In the genomic region with DNA sequence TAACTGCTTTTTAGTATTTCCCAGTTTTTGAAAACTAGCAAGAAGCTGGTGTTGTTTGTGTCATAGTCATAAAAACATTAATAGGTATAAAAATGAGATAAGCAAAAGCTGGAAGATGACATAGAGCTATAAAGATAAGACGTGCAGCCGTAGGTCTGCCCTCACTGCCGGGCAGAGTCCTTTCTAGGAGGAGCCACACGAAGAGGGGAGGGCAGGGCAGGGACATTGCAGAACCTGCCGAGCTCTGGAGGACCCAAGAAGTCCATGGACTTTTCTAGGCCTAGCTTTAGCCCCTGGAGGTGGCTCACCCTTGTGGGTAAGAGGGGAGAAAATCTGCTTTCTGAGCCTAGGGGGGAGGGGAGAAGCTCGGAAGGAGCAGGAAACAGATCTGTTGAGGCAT, we compare ENCODE assay signal across 29 mouse cellular contexts. TPM values are rescaled to one million over a fixed set of nuclear protein-coding genes. Genes with fewer than 3 reads are reported as not detected.
DNase-seq lines count a peak whose midpoint lies in the region; ATAC-seq and TF ChIP-seq lines count a peak whose summit lies in the region.
"Had no signal": no experiment of that assay in that cellular context is flagged by ENCODE, and none has a peak within 500 bp of the region (broad histone marks: within the 10 kb centered on the region; RNA-seq: fewer than 3 reads in every experiment).

A gene (plus strand): TSS at position 208 of the 400 bp plus-strand sequence.

- H3K4me2 ChIP-seq in stomach, embryonic 15.5 days: no peak within 1 kb of the TSS
- no peak within 1 kb of the TSS for H3K4me2 ChIP-seq in stomach, postnatal 0 days (replicated peaks; ENCODE audit: low read depth)
- H3K4me2 ChIP-seq in intestine, embryonic 15.5 days (replicated peaks): no peak within 1 kb of the TSS; the same call in 1 of the 2 replicates
- peak within 1 kb of the TSS; percentile 48 for H3K4me2 ChIP-seq in intestine, postnatal 0 days (replicated peaks; ENCODE audit: low read depth)
- no peak within 1 kb of the TSS for H3K4me2 ChIP-seq in forebrain, embryonic 16.5 days (ENCODE audit: low read length)
- H3K4me2 ChIP-seq in hindbrain, embryonic 16.5 days (ENCODE audit: low read length): no peak within 1 kb of the TSS
- H3K4me2 ChIP-seq: embryonic facial prominence, embryonic 13.5 days; embryonic facial prominence, embryonic 15.5 days; forebrain, embryonic 12.5 days had no signal

- H3K27ac ChIP-seq in stomach, embryonic 15.5 days: no peak within 1 kb of the TSS
- H3K27ac ChIP-seq in stomach, postnatal 0 days (replicated peaks): no peak within 1 kb of the TSS
- no peak within 1 kb of the TSS for H3K27ac ChIP-seq in intestine, embryonic 15.5 days
- H3K27ac ChIP-seq in intestine, postnatal 0 days (ENCODE audit: low read depth, low read length): peak within 1 kb of the TSS; percentile 60
- H3K27ac ChIP-seq in small intestine, adult 2 months (ENCODE audit: insufficient read depth, low read depth, low read length): peak within 1 kb of the TSS; percentile 92
- H3K27ac ChIP-seq in forebrain, embryonic 16.5 days (ENCODE audit: low read length): no peak within 1 kb of the TSS
- no peak within 1 kb of the TSS for H3K27ac ChIP-seq in hindbrain, embryonic 16.5 days (ENCODE audit: low read depth, low read length)
- H3K27ac ChIP-seq: embryonic facial prominence, embryonic 13.5 days; embryonic facial prominence, embryonic 15.5 days; forebrain, embryonic 10.5 days; forebrain, embryonic 12.5 days had no signal

- no peaks in the 10 kb centered on the region for H3K4me1 ChIP-seq in stomach, embryonic 15.5 days
- no peaks in the 10 kb centered on the region for H3K4me1 ChIP-seq in stomach, postnatal 0 days (replicated peaks; ENCODE audit: control insufficient read depth, insufficient read depth)
- peaks cover 3% of the 10 kb centered on the region; the same call in 1 of the 2 replicates for H3K4me1 ChIP-seq in intestine, embryonic 15.5 days (replicated peaks)
- H3K4me1 ChIP-seq in intestine, postnatal 0 days (replicated peaks; ENCODE audit: control insufficient read depth, insufficient read depth, low read length): peaks cover 6% of the 10 kb centered on the region; the same call in 1 of the 2 replicates
- H3K4me1 ChIP-seq in small intestine, adult 2 months (ENCODE audit: control insufficient read depth, insufficient read depth, insufficient read length, low read length): peaks cover 26% of the 10 kb centered on the region; the same call in 1 of the 2 replicates
- H3K4me1 ChIP-seq in forebrain, embryonic 16.5 days (replicated peaks; ENCODE audit: control insufficient read depth, insufficient read depth, low read length): no peaks in the 10 kb centered on the region
- H3K4me1 ChIP-seq in hindbrain, embryonic 16.5 days (ENCODE audit: control insufficient read depth, insufficient read depth, low read depth, low read length): no peaks in the 10 kb centered on the region
- H3K4me1 ChIP-seq: embryonic facial prominence, embryonic 13.5 days; embryonic facial prominence, embryonic 15.5 days; forebrain, embryonic 10.5 days; forebrain, embryonic 12.5 days had no signal

- no peaks in the 10 kb centered on the region for H3K36me3 ChIP-seq in stomach, embryonic 15.5 days
- no peaks in the 10 kb centered on the region for H3K36me3 ChIP-seq in stomach, postnatal 0 days (ENCODE audit: control insufficient read depth, insufficient read depth, low read length)
- no peaks in the 10 kb centered on the region for H3K36me3 ChIP-seq in intestine, embryonic 15.5 days
- H3K36me3 ChIP-seq in intestine, postnatal 0 days (ENCODE audit: control insufficient read depth, insufficient read depth): no peaks in the 10 kb centered on the region
- H3K36me3 ChIP-seq in small intestine, adult 2 months (ENCODE audit: control insufficient read depth, insufficient read depth, low read length): peaks cover 4% of the 10 kb centered on the region; the same call in 1 of the 2 replicates
- H3K36me3 ChIP-seq in forebrain, embryonic 16.5 days (ENCODE audit: control insufficient read depth, insufficient read depth): no peaks in the 10 kb centered on the region
- no peaks in the 10 kb centered on the region for H3K36me3 ChIP-seq in hindbrain, embryonic 16.5 days (ENCODE audit: control insufficient read depth, insufficient read depth, low read length)
- H3K36me3 ChIP-seq: embryonic facial prominence, embryonic 13.5 days; embryonic facial prominence, embryonic 15.5 days; forebrain, embryonic 10.5 days; forebrain, embryonic 12.5 days; G1E had no signal

- no peaks in the 10 kb centered on the region for H3K9me3 ChIP-seq in stomach, embryonic 15.5 days
- H3K9me3 ChIP-seq in stomach, postnatal 0 days (ENCODE audit: control insufficient read depth, low read length): no peaks in the 10 kb centered on the region
- no peaks in the 10 kb centered on the region for H3K9me3 ChIP-seq in intestine, embryonic 15.5 days
- H3K9me3 ChIP-seq in intestine, postnatal 0 days (ENCODE audit: control insufficient read depth): no peaks in the 10 kb centered on the region
- H3K9me3 ChIP-seq in forebrain, embryonic 16.5 days (ENCODE audit: control insufficient read depth, low read length): no peaks in the 10 kb centered on the region
- H3K9me3 ChIP-seq in hindbrain, embryonic 16.5 days (ENCODE audit: control insufficient read depth, low read length): no peaks in the 10 kb centered on the region
- H3K9me3 ChIP-seq: embryonic facial prominence, embryonic 13.5 days; embryonic facial prominence, embryonic 15.5 days; forebrain, embryonic 10.5 days; forebrain, embryonic 12.5 days; G1E had no signal

- no peaks in the 10 kb centered on the region for H3K27me3 ChIP-seq in stomach, embryonic 15.5 days (replicated peaks)
- no peaks in the 10 kb centered on the region for H3K27me3 ChIP-seq in stomach, postnatal 0 days (ENCODE audit: control insufficient read depth, insufficient read depth, low read length)
- H3K27me3 ChIP-seq in intestine, embryonic 15.5 days (replicated peaks): no peaks in the 10 kb centered on the region
- no peaks in the 10 kb centered on the region for H3K27me3 ChIP-seq in intestine, postnatal 0 days (replicated peaks; ENCODE audit: control insufficient read depth, insufficient read depth, low read length)
- H3K27me3 ChIP-seq in small intestine, adult 2 months (ENCODE audit: control insufficient read depth, insufficient read depth, low read length): no peaks in the 10 kb centered on the region
- no peaks in the 10 kb centered on the region for H3K27me3 ChIP-seq in forebrain, embryonic 16.5 days (replicated peaks; ENCODE audit: control insufficient read depth, insufficient read depth, low read length)
- no peaks in the 10 kb centered on the region for H3K27me3 ChIP-seq in hindbrain, embryonic 16.5 days (replicated peaks; ENCODE audit: control insufficient read depth, insufficient read depth, low read length)
- H3K27me3 ChIP-seq: CH12.LX; embryonic facial prominence, embryonic 13.5 days; embryonic facial prominence, embryonic 15.5 days; forebrain, embryonic 12.5 days had no signal

- TF ChIP-seq POLR2A in small intestine, adult 2 months (IDR thresholded peaks at IDR 0.05; ENCODE audit: low read depth, low read length): peak; percentile 67; the same call in 1 of the 2 replicates

- ATAC-seq in stomach, embryonic 15.5 days (ENCODE audit: insufficient read depth, low FRiP score, low read depth): 0 out of 2 replicates have a peak, but pooled peaks have one; percentile 35
- ATAC-seq in stomach, postnatal 0 days (ENCODE audit: low FRiP score, low TSS enrichment): no peak
- peak; percentile 96 for ATAC-seq in intestine, embryonic 15.5 days
- peak; percentile 97 for ATAC-seq in intestine, postnatal 0 days
- no peak for ATAC-seq in forebrain, embryonic 16.5 days
- ATAC-seq in hindbrain, embryonic 16.5 days: no peak
- ATAC-seq: CD4-positive, CD25-positive, alpha-beta regulatory T cell, adult 4 months; forebrain, embryonic 14.5 days had no signal

- no peak for TF ChIP-seq EP300 in stomach, postnatal 0 days (optimal IDR thresholded peaks at IDR 0.05)

- no peak within 1 kb of the TSS for H3K9ac ChIP-seq in stomach, embryonic 15.5 days
- H3K9ac ChIP-seq in stomach, postnatal 0 days (ENCODE audit: low read length): no peak within 1 kb of the TSS
- H3K9ac ChIP-seq in intestine, embryonic 15.5 days: no peak within 1 kb of the TSS
- no peak within 1 kb of the TSS for H3K9ac ChIP-seq in intestine, postnatal 0 days (ENCODE audit: low read depth, low read length)
- no peak within 1 kb of the TSS for H3K9ac ChIP-seq in forebrain, embryonic 16.5 days (replicated peaks; ENCODE audit: low read depth, low read length)
- H3K9ac ChIP-seq in hindbrain, embryonic 16.5 days (ENCODE audit: low read depth, low read length): no peak within 1 kb of the TSS
- H3K9ac ChIP-seq: embryonic facial prominence, embryonic 13.5 days; embryonic facial prominence, embryonic 15.5 days; forebrain, embryonic 12.5 days had no signal

- TF ChIP-seq CTCF in stomach, postnatal 0 days (IDR thresholded peaks at IDR 0.05; ENCODE audit: low read depth): no peak
- TF ChIP-seq CTCF in intestine, postnatal 0 days (IDR thresholded peaks at IDR 0.05; ENCODE audit: low read depth): 0 out of 2 replicates have a peak, but pooled peaks have one; percentile 16
- no peak for TF ChIP-seq CTCF in small intestine, adult 2 months (IDR thresholded peaks at IDR 0.05; ENCODE audit: extremely low read depth, insufficient read length, insufficient replicate concordance, low read depth, low read length)

- WGBS in stomach, embryonic 15.5 days: 52% methylated on average over 6 of the region's 6 CpGs
- 52% methylated on average over 6 of the region's 6 CpGs for WGBS in stomach, postnatal 0 days
- 33% methylated on average over 6 of the region's 6 CpGs for WGBS in intestine, embryonic 15.5 days
- 29% methylated on average over 6 of the region's 6 CpGs for WGBS in intestine, postnatal 0 days
- WGBS in small intestine, adult 2 months: 14% methylated on average over 6 of the region's 6 CpGs
- WGBS in forebrain, embryonic 16.5 days: 72% methylated on average over 6 of the region's 6 CpGs
- WGBS in hindbrain, embryonic 16.5 days: 82% methylated on average over 6 of the region's 6 CpGs

- no peak for DNase-seq in stomach, postnatal 0 days (ENCODE audit: low spot score)
- no peak for DNase-seq in thymus, postnatal 14 days
- DNase-seq: adrenal gland, adult 2 months; adrenal gland, postnatal 10 days; adrenal gland, postnatal 25 days; B cell, adult 2 months; cerebellum, adult 11 months; cerebellum, adult 18-20 months; cerebellum, adult 8-10 months; cerebellum, adult 9-11 months; cerebellum, postnatal 14 days; cerebellum, postnatal 36 days; embryo, embryonic 11 days had no signal

- no peak within 1 kb of the TSS for H3K4me3 ChIP-seq in stomach, embryonic 15.5 days (replicated peaks)
- H3K4me3 ChIP-seq in stomach, postnatal 0 days (ENCODE audit: low read depth, low read length): no peak within 1 kb of the TSS
- no peak within 1 kb of the TSS for H3K4me3 ChIP-seq in intestine, embryonic 15.5 days (replicated peaks)
- H3K4me3 ChIP-seq in intestine, postnatal 0 days (ENCODE audit: low read depth, low read length): peak within 1 kb of the TSS; percentile 21; the same call in 1 of the 2 replicates
- H3K4me3 ChIP-seq in small intestine, adult 2 months (ENCODE audit: low read depth, low read length): peak within 1 kb of the TSS; percentile 69
- H3K4me3 ChIP-seq in forebrain, embryonic 16.5 days (replicated peaks; ENCODE audit: low read length): no peak within 1 kb of the TSS
- H3K4me3 ChIP-seq in hindbrain, embryonic 16.5 days (ENCODE audit: low read length): no peak within 1 kb of the TSS
- H3K4me3 ChIP-seq: embryonic facial prominence, embryonic 13.5 days; embryonic facial prominence, embryonic 15.5 days; erythroblast, embryonic 14.5 days; forebrain, embryonic 10.5 days; forebrain, embryonic 12.5 days had no signal

RNA-seq across cellular contexts. Expression of the gene that starts here (rescaled TPM):
- polyA plus RNA-seq in stomach, embryonic 15.5 days (2015; fragmentation: Nextera tagmentation; extraction: Ambion mirVana): 1.1 and 2.2 TPM in 2 replicates
- polyA plus RNA-seq in stomach, postnatal 0 days (2015; fragmentation: Nextera tagmentation; extraction: Ambion mirVana): 0.07 TPM in 1 of 2 replicates, not detected in the other
- 4.7 and 5.2 TPM in 2 replicates for polyA plus RNA-seq in intestine, embryonic 15.5 days (2015; fragmentation: Nextera tagmentation; extraction: Ambion mirVana)
- polyA plus RNA-seq in intestine, postnatal 0 days (2015; fragmentation: Nextera tagmentation; extraction: Ambion mirVana): 59.7 and 68.3 TPM in 2 replicates
- polyA plus RNA-seq in small intestine, adult 2 months (2012; rRNA removed): 42.7 and 57.8 TPM in 2 replicates
- not detected in 2 replicates for polyA plus RNA-seq in forebrain, embryonic 16.5 days (2015; fragmentation: Nextera tagmentation; extraction: Ambion mirVana)
- 0.10 TPM in 1 of 2 replicates, not detected in the other for polyA plus RNA-seq in hindbrain, embryonic 16.5 days (2015; fragmentation: Nextera tagmentation; extraction: Ambion mirVana)
- polyA plus RNA-seq: adrenal gland, adult 2 months; CD4-positive, CD25-positive, alpha-beta regulatory T cell, adult 4 months; embryonic facial prominence, embryonic 11.5 days; embryonic facial prominence, embryonic 13.5 days; embryonic facial prominence, embryonic 15.5 days; erythroblast, embryonic 14.5 days; forebrain, embryonic 10.5 days; forebrain, embryonic 12.5 days; forebrain, embryonic 14.5 days; G1E had no signal

Comparison
In these comparisons a context has a peak if more than half of its experiments do, and no peak if none do; other contexts are left out.
1. ATAC-seq: peak in stomach, embryonic 15.5 days (single experiment), intestine, embryonic 15.5 days (single experiment) and intestine, postnatal 0 days (single experiment); none in stomach, postnatal 0 days (single experiment), forebrain, embryonic 16.5 days (single experiment) and hindbrain, embryonic 16.5 days (single experiment).
2. H3K27ac ChIP-seq: peak in intestine, postnatal 0 days (single experiment) and small intestine, adult 2 months (single experiment); none in stomach, embryonic 15.5 days (single experiment), stomach, postnatal 0 days (single experiment), intestine, embryonic 15.5 days (single experiment), forebrain, embryonic 16.5 days (single experiment) and hindbrain, embryonic 16.5 days (single experiment).
3. H3K4me3 ChIP-seq: peak in intestine, postnatal 0 days (single experiment) and small intestine, adult 2 months (single experiment); none in stomach, embryonic 15.5 days (single experiment), stomach, postnatal 0 days (single experiment), intestine, embryonic 15.5 days (single experiment), forebrain, embryonic 16.5 days (single experiment) and hindbrain, embryonic 16.5 days (single experiment).